Mouse (Mus musculus) natural killer cell, adult 2 months (primary cell): ENCODE measurements around the gene Duoxa1.
"Not testable (repeated sequence)": the region's sequence is repeated elsewhere in the genome, so short reads cannot be mapped to it uniquely, and the experiment has no call there.

Source experiments
- DNase-seq, 2 experiments: peaks; one replicate each; pipeline ENCODE4 v3.0.0; 2022; ENCODE audit warnings: low spot score in 2 of 2

Gene Duoxa1

GRCm38 (mm10) chr2:122313536-122313935 is at the start of gene Duoxa1:
Duoxa1 (minus strand) TSS chr2:122313730.
- DNase-seq, result no peak

- no peak for DNase-seq
Observed at GRCm38 (mm10) chr2:122362622-122363523, 49.3 kb upstream of the Duoxa1 start.

GRCm38 (mm10) chr2:122361868-122362621 is 48.5 kb upstream of the Duoxa1 start:
- no peak for DNase-seq

- no peak for DNase-seq
Observed at GRCm38 (mm10) chr2:122361181-122361580, 47.7 kb upstream of the Duoxa1 start.

GRCm38 (mm10) chr2:122360310-122360709 is 46.8 kb upstream of the Duoxa1 start:
- DNase-seq, result no peak

DNA sequence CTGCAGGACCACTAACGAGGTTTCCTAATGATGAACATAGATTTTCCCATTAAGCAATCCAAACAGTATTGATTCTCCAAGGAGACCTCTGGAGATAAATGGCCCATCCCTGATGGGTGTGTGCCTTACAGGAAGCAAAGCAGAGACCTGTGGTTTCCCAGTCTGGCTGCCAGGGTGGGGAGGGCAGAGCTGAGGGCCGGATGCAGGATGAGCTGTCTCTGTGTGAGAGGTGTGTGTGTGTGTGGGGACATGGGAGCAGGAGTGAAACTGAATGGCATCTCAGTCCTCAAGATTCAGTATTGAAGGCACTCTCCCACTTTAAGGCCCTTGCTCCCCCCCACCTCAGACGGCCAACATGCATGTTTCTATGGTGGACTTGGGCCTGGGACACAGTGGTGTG is 42.7 kb upstream of the Duoxa1 start:
- DNase-seq, result no peak

GRCm38 (mm10) chr2:122355389-122355788 is 41.9 kb upstream of the Duoxa1 start:
- DNase-seq, result no peak

DNA sequence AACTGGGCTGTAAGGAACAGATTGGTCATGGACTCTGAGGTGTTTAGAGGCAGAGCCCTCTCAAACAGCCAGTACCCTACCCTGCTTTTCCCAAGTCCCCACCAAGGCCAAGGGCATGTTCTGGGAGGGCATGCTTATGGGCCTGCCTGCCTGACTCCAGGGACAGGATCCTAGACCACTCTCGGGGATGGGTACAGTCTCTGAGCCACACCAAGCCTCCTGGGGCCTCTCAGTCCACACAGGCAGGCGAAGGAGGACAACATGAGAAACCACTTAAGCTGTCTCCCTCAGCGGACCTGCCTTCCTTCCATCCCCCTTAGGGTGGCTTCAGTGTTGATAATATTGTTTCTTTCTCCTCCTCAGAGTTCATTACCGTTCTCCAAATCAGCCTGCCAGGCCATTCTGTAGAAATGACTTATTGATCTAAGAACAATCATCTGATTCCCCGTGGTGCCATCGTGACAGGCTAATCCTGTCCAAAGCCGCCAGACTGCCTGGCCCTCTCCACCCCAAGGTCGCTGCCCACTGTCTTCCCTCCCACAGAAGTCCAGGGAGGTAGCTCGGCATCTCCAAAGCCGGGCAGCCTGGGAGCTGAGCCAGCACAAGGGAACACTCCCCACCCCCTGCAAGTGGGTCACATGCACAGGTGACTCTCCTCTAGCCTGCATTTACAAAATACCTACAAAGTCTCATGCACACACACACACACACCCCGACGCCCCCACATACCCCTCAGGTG is 40.8 kb upstream of the Duoxa1 start:
- no peak for DNase-seq

DNA sequence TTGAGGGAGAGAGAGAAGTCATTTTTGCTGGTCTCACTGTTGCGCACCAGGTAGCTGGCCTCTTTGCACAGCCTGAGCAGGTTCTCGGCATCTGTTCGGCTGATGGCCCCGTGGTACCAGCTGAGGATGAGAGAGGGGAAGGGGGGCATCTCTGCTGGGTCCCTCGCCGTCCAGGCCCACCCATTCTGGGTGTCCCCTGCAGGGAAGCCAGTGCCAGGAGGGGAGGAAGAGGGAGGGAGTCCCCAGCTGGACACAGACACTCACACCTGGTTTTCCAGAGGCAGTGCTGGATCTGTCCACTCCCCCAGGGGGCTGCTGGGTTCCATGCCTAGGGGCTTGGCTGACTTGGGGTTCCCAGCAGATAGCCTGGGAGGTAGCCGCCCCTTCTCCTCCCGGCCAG is 40.2 kb upstream of the Duoxa1 start:
- no peak for DNase-seq

DNA sequence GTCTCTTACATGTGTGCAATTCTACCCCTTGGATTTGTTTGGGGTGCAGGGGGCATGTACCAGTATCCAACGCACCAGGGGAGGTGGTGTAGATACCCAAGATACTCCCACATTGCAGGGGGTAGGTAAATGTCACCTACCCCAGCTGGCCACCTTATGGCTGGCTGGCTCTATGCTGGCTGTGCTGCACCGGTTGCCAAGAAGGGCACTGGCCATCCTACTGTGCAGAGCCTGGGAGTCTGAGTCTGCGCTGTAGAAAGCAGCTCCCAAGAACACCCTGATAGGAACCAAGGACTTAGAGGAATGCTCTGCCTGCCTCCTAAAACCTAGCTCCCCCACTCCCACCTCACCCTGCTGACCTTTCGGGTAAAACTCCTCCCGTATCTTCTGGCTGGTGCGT is 39.5 kb upstream of the Duoxa1 start:
- DNase-seq, result no peak

GRCm38 (mm10) chr2:122351931-122352329 is 38.4 kb upstream of the Duoxa1 start:
- DNase-seq, result no peak

- no peak for DNase-seq
Observed at GRCm38 (mm10) chr2:122351156-122351930, 37.8 kb upstream of the Duoxa1 start.

DNA sequence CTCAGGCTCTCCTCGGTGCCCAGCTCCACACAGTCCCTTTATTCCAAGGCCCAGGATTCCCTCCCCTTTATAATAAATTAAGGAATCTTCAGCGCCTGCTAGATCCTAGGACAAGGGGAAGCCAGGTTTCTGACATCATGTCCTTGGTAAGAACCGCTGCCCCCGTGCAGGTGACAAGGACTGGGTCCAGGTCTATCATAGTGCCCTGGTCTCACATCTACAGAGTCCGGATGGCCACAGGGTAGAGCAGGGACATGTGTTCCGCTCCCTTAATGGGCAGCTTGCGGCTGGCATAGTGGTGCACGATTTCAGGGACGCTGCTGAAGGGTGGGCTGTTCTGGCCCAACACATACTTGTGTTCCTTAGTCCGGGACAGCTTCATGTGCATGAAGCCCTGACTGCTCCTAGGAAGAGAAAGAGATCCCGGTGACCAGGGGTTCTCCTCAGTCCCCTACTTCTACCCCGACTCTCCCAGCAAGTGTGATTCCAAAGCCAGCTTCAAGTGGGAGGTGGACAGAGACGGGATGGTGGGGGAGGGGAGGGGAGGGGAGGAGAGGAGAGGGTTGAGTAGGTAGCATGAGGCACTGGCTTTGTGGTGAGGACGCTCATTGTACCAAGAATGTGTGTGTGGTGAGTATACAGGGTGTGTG is 35.7 kb upstream of the Duoxa1 start:
- no peak for DNase-seq

- DNase-seq, result peak; percentile 50 to 74
Observed at GRCm38 (mm10) chr2:122348531-122349131, 35.1 kb upstream of the Duoxa1 start.

- DNase-seq, result no peak
Observed at GRCm38 (mm10) chr2:122347257-122347656, 33.7 kb upstream of the Duoxa1 start.

DNA sequence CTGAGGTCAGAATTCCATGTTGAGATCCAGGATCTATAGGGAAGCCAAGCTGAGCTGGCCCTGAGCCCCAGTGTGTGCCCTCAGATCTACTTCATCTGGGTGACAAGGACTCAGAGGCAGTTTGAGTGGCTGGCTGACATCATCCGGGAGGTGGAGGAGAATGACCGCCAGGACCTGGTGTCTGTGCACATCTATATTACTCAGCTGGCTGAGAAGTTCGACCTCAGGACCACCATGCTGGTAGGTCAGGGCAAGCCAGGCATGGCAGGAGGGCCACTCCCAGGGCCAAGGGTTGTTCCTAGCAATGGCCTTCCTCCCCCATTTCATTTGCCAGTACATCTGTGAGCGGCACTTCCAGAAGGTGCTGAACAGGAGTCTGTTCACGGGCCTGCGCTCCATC is 32.6 kb upstream of the Duoxa1 start:
- DNase-seq, result not testable (repeated sequence)

DNA sequence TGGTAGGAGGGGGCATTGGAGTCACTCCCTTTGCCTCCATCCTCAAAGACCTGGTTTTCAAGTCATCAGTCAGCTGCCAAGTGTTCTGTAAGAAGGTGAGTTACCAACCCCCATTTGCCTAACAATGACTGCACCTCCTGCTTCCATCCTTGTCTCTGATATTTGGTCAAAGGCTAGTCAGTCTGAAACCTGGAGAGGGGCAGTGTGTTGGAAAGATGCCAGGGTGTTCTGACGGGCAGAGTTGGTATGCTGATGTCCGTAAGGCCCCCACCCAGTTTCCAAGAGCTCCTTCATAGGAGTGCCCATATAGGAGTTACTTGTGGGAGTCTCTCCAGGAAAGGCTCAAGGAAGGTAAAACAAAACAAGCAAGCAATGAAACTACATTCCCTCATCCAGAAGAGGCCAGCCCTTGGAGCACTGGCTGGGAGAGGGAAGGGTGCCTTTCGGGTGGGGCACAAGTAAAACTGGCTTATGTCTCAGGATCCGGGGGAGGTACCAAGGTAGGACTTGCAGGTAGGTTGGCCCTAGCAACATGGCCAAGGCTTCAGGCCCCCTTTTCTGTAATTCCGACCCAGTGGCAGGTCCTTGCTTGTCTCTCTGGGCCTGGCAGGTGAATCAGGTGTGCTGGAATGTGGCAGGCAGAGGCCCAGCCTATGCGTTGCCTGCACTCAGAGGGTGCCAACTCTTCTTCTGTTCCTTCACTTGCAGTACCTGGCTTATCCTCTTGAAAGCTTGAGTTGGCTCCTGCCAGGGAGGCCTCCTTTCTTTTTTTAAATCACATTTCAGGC is 31.8 kb upstream of the Duoxa1 start:
- no peak for DNase-seq

DNA sequence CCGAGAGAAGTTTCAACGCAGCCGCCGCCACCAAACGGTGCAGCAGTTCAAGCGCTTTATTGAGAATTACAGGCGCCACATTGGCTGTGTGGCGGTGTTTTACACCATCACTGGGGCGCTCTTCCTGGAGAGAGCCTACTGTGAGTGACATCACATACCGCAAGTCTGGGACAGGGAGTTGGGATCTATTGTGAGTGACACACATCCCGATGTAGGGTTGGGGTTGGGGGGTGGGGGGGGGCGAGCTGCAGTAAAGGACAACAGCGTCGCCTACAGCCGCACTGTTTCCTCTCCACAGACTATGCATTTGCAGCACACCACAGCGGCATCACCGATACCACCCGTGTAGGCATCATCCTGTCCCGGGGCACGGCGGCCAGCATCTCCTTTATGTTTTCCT is 23.8 kb upstream of the Duoxa1 start:
- no peak for DNase-seq

DNA sequence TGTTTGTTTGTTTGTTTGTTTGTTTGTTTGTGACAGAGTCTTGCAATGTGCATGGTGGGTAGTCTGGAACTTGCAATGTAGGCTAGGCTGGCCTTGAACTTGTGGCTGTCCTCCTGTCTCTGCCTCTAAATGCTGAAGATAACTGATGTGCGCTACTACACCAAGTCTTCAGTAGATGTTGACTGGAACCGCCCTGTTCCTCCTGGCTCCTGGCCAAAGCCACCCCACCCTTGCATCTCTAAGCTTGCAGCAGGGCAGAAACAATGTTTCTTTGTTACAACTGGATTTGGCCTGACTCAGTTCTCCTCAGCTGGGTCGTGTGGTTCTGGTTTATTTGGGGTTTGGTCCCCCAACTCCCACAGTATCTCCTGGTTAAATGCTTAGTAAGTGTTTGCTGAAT is 20.6 kb upstream of the Duoxa1 start:
- DNase-seq, result no peak

DNA sequence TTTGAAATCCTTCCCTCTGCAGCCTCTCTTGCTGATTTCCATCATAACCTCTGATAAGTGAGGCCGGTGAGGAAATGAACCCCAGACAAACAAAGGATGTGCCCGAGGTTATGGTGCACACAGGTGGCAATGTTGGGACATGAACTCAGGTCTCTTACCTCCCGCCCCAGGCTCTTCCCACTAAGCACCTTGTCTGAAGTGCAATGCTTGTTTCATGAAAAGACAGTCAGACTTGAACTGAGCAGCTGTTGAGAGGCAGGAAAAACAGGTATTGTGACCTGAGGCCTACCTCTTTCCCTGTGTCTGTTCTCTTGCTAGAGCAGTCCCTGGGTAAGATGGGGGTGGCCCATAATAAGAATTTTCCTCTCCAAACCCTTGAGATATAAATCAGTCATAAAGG is 18.7 kb upstream of the Duoxa1 start:
- DNase-seq, result no peak
